Mouse (Mus musculus) olfactory bulb, adult 2 months (tissue): Measurements from ENCODE around the gene Kctd10.

Experiments used
- CTCF ChIP-seq: fragments of 200-500 bp; IDR thresholded peaks from 2 replicates; pipeline ENCODE4 v1.5.1; 2012; ENCODE audit warnings: low read depth, mild to moderate bottlenecking, low read length, moderate library complexity; ENCODE audit not compliant: insufficient read depth
- POLR2A ChIP-seq: fragments of 200-500 bp; IDR thresholded peaks from 2 replicates; pipeline ENCODE4 v1.6.1; 2012; ENCODE audit warnings: mild to moderate bottlenecking, low read depth, low read length, moderate library complexity; ENCODE audit not compliant: insufficient read depth

DNA sequence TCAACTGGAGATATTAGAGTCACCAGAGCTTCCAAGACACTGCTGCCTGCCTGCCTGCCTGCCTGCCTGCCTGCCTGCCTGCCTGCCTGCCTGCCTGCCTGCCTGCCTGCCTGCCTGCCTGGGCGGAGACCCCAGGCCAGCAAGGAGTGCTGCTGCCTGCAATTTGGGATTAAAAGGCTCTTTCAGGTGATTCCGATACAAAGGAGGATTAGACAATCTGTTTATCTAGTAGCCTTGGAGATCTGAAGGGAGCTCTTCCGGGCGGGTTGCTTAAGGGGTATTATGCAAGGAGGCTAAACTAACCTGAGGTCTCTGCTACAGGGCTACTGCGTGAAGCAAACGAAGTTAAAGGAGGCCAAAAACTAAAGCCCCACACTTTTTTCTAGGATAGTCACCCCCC lies 1.4 kb downstream of the Kctd10 start:
- TF ChIP-seq CTCF (no peak), POLR2A (no peak)
